Comparison of ENCODE assay signal across 7 mouse cellular contexts in genomic region chr11:101552476-101553300, GRCm38 (mm10). TPM values are rescaled to one million over a fixed set of nuclear protein-coding genes. Genes with fewer than 3 reads are reported as not detected.
DNase-seq lines count a peak whose midpoint lies in the region; ATAC-seq lines count a peak whose summit lies in the region.

No protein-coding gene starts in this region.

- H3K9ac ChIP-seq in intestine, embryonic 16.5 days (ENCODE audit: low read depth, low read length), result peak overlapping the region; percentile 88
- peak overlapping the region; percentile 83 for H3K9ac ChIP-seq in midbrain, embryonic 11.5 days (ENCODE audit: low read length)

- H3K4me3 ChIP-seq in intestine, embryonic 16.5 days (ENCODE audit: low read length), result peak overlapping the region; percentile 77
- H3K4me3 ChIP-seq in midbrain, embryonic 11.5 days (ENCODE audit: low read depth, low read length), result peak overlapping the region; percentile 80

- peak; percentile 99 for DNase-seq in adrenal gland, adult 8-10 months
- peak; percentile 95 for DNase-seq in embryo, embryonic 11.5 days (ENCODE audit: low read depth, low spot score)
- peak; percentile 92 to 93 for DNase-seq in gastrocnemius, postnatal 36 days
- peak; percentile 96 to 98 for DNase-seq in left cerebral cortex, postnatal 36 days (ENCODE audit: low spot score in 2 of 2)
- DNase-seq in midbrain, embryonic 11.5 days (ENCODE audit: low spot score, missing footprints), result peak; percentile 97
- peak; percentile 95 for DNase-seq in spleen, adult 12 weeks (ENCODE audit: low spot score)

- no peaks in the 10 kb centered on the region for H3K27me3 ChIP-seq in intestine, embryonic 16.5 days (replicated peaks; ENCODE audit: control insufficient read depth, insufficient read depth, low read length)
- H3K27me3 ChIP-seq in midbrain, embryonic 11.5 days (ENCODE audit: control insufficient read depth, insufficient read depth, low read length), result no peaks in the 10 kb centered on the region

- H3K9me3 ChIP-seq in intestine, embryonic 16.5 days (ENCODE audit: control insufficient read depth, low read length), result no peaks in the 10 kb centered on the region
- H3K9me3 ChIP-seq in midbrain, embryonic 11.5 days (ENCODE audit: control insufficient read depth, low read length), result no peaks in the 10 kb centered on the region

- H3K27ac ChIP-seq in intestine, embryonic 16.5 days (ENCODE audit: low read length), result peak overlapping the region; percentile 97
- H3K27ac ChIP-seq in midbrain, embryonic 11.5 days (ENCODE audit: low read depth, low read length), result peak overlapping the region; percentile 87

- peaks cover 18% of the 10 kb centered on the region for H3K4me1 ChIP-seq in intestine, embryonic 16.5 days (ENCODE audit: control insufficient read depth, insufficient read depth, low read length)
- peaks cover 24% of the 10 kb centered on the region for H3K4me1 ChIP-seq in midbrain, embryonic 11.5 days (ENCODE audit: control insufficient read depth, insufficient read depth, low read length)

- intact Hi-C loops in gastrocnemius, postnatal 36 days (cut with DNase I), result no loop called here
- intact Hi-C loops in left cerebral cortex, postnatal 36 days (cut with DNase I), result loop anchor here (2.0 kb wide), 1 partner anchor 86 kb away; the partner anchor contains the start of gene Vat1

- H3K36me3 ChIP-seq in intestine, embryonic 16.5 days (ENCODE audit: control insufficient read depth, insufficient read depth, low read length), result no peaks in the 10 kb centered on the region
- 0 out of 2 replicates have a peak, but pooled peaks cover 5% of the 10 kb centered on the region for H3K36me3 ChIP-seq in midbrain, embryonic 11.5 days (ENCODE audit: control insufficient read depth, insufficient read depth, low read length)

- peak; percentile 96 for ATAC-seq in intestine, embryonic 16.5 days
- ATAC-seq in midbrain, embryonic 11.5 days (ENCODE audit: low FRiP score), result peak; percentile 97

- H3K4me2 ChIP-seq in intestine, embryonic 16.5 days (ENCODE audit: low read depth, low read length), result peak overlapping the region; percentile 77
- peak overlapping the region; percentile 76 for H3K4me2 ChIP-seq in midbrain, embryonic 11.5 days

- under 1% methylated on average over 37 of the region's 37 CpGs for WGBS in intestine, embryonic 16.5 days
- WGBS in midbrain, embryonic 11.5 days, result under 1% methylated on average over 37 of the region's 37 CpGs

RNA-seq across cellular contexts. Expression of gene Nbr1, which starts 0.7 kb away (rescaled TPM):
- total RNA-seq in adrenal gland, adult 8-10 months (2022), result 100 to 1,000 TPM; 127 to 165 (median 149) TPM
- 10 to 100 TPM; 54.0 to 61.6 TPM for total RNA-seq in gastrocnemius, postnatal 36 days (2021)
- 56.2 and 65.5 TPM in 2 replicates for polyA plus RNA-seq in intestine, embryonic 16.5 days (2015; fragmentation: Nextera tagmentation; extraction: Ambion mirVana)
- 100 to 1,000 TPM; 131 to 145 TPM for total RNA-seq in left cerebral cortex, postnatal 36 days (2021)
- 91.0 and 93.8 TPM in 2 replicates for polyA plus RNA-seq in midbrain, embryonic 11.5 days (2014; fragmentation: Nextera tagmentation; extraction: Ambion mirVana)

RNA-seq across cellular contexts. Expression of gene Brca1, which starts 0.9 kb away (rescaled TPM):
- total RNA-seq in adrenal gland, adult 8-10 months (2022), result 1 to 10 TPM; 1.0 to 3.0 (median 1.3) TPM
- total RNA-seq in gastrocnemius, postnatal 36 days (2021), result under 1 TPM; 0.31 to 0.57 TPM
- polyA plus RNA-seq in intestine, embryonic 16.5 days (2015; fragmentation: Nextera tagmentation; extraction: Ambion mirVana), result 6.0 and 6.8 TPM in 2 replicates
- 1 to 10 TPM in 1 of 2 experiments, under 1 TPM in 1; 0.96 to 1.0 TPM for total RNA-seq in left cerebral cortex, postnatal 36 days (2021)
- 24.5 and 24.8 TPM in 2 replicates for polyA plus RNA-seq in midbrain, embryonic 11.5 days (2014; fragmentation: Nextera tagmentation; extraction: Ambion mirVana)

RNA-seq across cellular contexts. Expression of gene Tmem106a, which starts 29.4 kb away (rescaled TPM):
- total RNA-seq in adrenal gland, adult 8-10 months (2022), result 10 to 100 TPM; 12.6 to 23.8 (median 18.7) TPM
- 1 to 10 TPM in 1 of 2 experiments, under 1 TPM in 1; 0.96 to 1.8 TPM for total RNA-seq in gastrocnemius, postnatal 36 days (2021)
- polyA plus RNA-seq in intestine, embryonic 16.5 days (2015; fragmentation: Nextera tagmentation; extraction: Ambion mirVana), result 38.6 and 49.4 TPM in 2 replicates
- 1 to 10 TPM; 1.2 to 1.6 TPM for total RNA-seq in left cerebral cortex, postnatal 36 days (2021)
- 2.6 and 2.7 TPM in 2 replicates for polyA plus RNA-seq in midbrain, embryonic 11.5 days (2014; fragmentation: Nextera tagmentation; extraction: Ambion mirVana)

RNA-seq across cellular contexts. Expression of gene Gm11634, which starts 46.4 kb away (rescaled TPM):
- total RNA-seq in adrenal gland, adult 8-10 months (2022), result not detected
- not detected for total RNA-seq in gastrocnemius, postnatal 36 days (2021)
- not detected in 2 replicates for polyA plus RNA-seq in intestine, embryonic 16.5 days (2015; fragmentation: Nextera tagmentation; extraction: Ambion mirVana)
- total RNA-seq in left cerebral cortex, postnatal 36 days (2021), result not detected
- not detected in 2 replicates for polyA plus RNA-seq in midbrain, embryonic 11.5 days (2014; fragmentation: Nextera tagmentation; extraction: Ambion mirVana)

Comparison
In these comparisons a context has a peak if more than half of its experiments do, and no peak if none do; other contexts are left out.
1. Peak in every context shown above with its lines: DNase-seq, ATAC-seq, H3K4me3 ChIP-seq and H3K27ac ChIP-seq.
2. RNA of gene Tmem106a, which starts 29.4 kb away (total RNA-seq): 12.6 to 23.8 TPM in adrenal gland, adult 8-10 months; 0.96 to 1.8 TPM in gastrocnemius, postnatal 36 days and 1.2 to 1.6 TPM in left cerebral cortex, postnatal 36 days; every median in the first group is over 4 times any median in the second.